Mouse (Mus musculus): ENCODE results near the gene Iqce.

DNA sequence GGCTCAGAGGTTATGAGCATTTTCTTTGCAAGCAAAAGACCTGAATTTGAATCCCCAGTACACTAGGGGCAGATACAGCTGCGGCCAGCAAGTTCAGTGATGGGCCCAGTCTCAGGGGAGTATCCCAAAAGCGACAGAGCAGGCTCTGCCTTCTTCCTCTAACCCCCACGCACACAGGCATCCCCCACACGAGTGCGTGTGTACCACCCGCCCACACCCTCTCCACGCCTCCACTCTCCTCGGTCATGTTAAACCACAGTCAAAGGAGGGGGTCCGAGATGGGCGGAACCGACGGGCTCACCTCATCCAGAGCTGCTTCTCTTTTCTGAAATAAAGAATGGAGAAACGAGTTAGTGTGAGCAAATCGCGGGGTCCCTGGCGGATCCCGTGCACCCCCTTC, 28.1 kb downstream of the Iqce start:
- TF ChIP-seq CTCF (IDR thresholded peaks at IDR 0.05; ENCODE audit: low read depth) (no peak), EP300 (IDR thresholded peaks at IDR 0.05; ENCODE audit: low read depth) (no peak)

All from liver, postnatal 0 days (tissue).